18 mouse cellular contexts compared by ENCODE assay signal in the genomic region with DNA sequence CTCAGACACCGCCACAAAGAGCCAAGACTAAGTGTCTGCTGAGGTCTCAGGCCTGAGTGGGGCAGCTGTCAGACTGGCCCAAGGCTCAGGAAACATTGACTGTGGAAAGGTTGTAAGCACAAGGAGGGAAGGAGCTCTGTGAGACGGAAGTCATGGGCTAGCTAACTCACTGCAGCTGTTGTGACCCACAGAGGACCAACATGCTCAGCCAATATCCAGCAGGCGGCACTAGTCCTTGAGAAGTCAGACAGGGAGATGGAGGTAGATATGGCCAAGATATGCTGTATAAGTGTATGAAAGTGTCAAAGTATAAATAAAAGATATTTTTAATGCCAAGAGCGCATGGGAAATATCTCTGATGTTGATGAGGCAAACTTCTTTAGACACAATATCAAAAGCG.
A peak's percentile ranks its signal among the peaks of the same experiment; 100 is the strongest.
DNase-seq lines count a peak whose midpoint lies in the region; ATAC-seq and TF ChIP-seq lines count a peak whose summit lies in the region.
"Had no signal": no experiment of that assay in that cellular context is flagged by ENCODE, and none has a peak within 500 bp of the region (broad histone marks: within the 10 kb centered on the region; RNA-seq: fewer than 3 reads in every experiment).

No protein-coding gene starts in this region.

- no peaks in the 10 kb centered on the region for H3K36me3 ChIP-seq in lung, postnatal 0 days (ENCODE audit: insufficient read depth, low read length)
- H3K36me3 ChIP-seq: forebrain, embryonic 10.5 days; limb, embryonic 15.5 days; midbrain, embryonic 12.5 days; neural tube, embryonic 12.5 days had no signal

- no peaks in the 10 kb centered on the region for H3K27me3 ChIP-seq in lung, postnatal 0 days (replicated peaks; ENCODE audit: insufficient read depth, low read length)
- H3K27me3 ChIP-seq: limb, embryonic 15.5 days; midbrain, embryonic 12.5 days; neural tube, embryonic 12.5 days had no signal

- DNase-seq in gastrocnemius, adult 2 months = no peak
- no peak for DNase-seq in gastrocnemius, postnatal 10 days
- DNase-seq in lung, postnatal 0 days (ENCODE audit: low spot score) = no peak
- no peak for DNase-seq in lung, postnatal 4 days
- DNase-seq in forelimb bud, embryonic 11.5 days (ENCODE audit: low read depth, low spot score) = peak; percentile 16
- DNase-seq in spleen, adult 12 weeks (ENCODE audit: low spot score) = no peak
- DNase-seq in layer of hippocampus, adult 18-20 months (ENCODE audit: low spot score in 2 of 2) = no peak
- DNase-seq in cerebellum, adult 9-11 months = no peak
- DNase-seq: adrenal gland, postnatal 36 days; cerebellum, adult 18-20 months; gastrocnemius, postnatal 36 days; spleen, adult 18-20 months; thymus, postnatal 36 days had no signal

- no peak overlapping the region for H3K9ac ChIP-seq in lung, postnatal 0 days (replicated peaks; ENCODE audit: low read depth)
- H3K9ac ChIP-seq: limb, embryonic 15.5 days; midbrain, embryonic 12.5 days; neural tube, embryonic 12.5 days had no signal

- no peaks in the 10 kb centered on the region for H3K9me3 ChIP-seq in lung, postnatal 0 days (ENCODE audit: low read length)
- H3K9me3 ChIP-seq: forebrain, embryonic 10.5 days; limb, embryonic 15.5 days; midbrain, embryonic 12.5 days; neural tube, embryonic 12.5 days had no signal

- no peak overlapping the region for H3K4me3 ChIP-seq in gastrocnemius, adult 2 months
- no peak overlapping the region for H3K4me3 ChIP-seq in lung, postnatal 0 days (ENCODE audit: low read depth, low read length)
- H3K4me3 ChIP-seq: forebrain, embryonic 10.5 days; limb, embryonic 15.5 days; midbrain, embryonic 12.5 days; neural tube, embryonic 12.5 days had no signal

- intact Hi-C loops in gastrocnemius, adult 2 months (cut with DNase I) = no loop called here

- no peaks in the 10 kb centered on the region for H3K4me1 ChIP-seq in lung, postnatal 0 days (ENCODE audit: insufficient read depth, low read depth, low read length)
- H3K4me1 ChIP-seq: limb, embryonic 15.5 days; midbrain, embryonic 12.5 days; neural tube, embryonic 12.5 days had no signal

- peak; percentile 3; the same call in 1 of the 2 replicates for TF ChIP-seq CTCF in gastrocnemius, adult 2 months (IDR thresholded peaks at IDR 0.05)
- TF ChIP-seq CTCF in lung, postnatal 0 days (IDR thresholded peaks at IDR 0.05) = peak; percentile 48

- H3K27ac ChIP-seq in gastrocnemius, adult 2 months = no peak overlapping the region
- H3K27ac ChIP-seq in lung, postnatal 0 days (ENCODE audit: low read length) = no peak overlapping the region
- H3K27ac ChIP-seq: forebrain, embryonic 10.5 days; limb, embryonic 15.5 days; midbrain, embryonic 12.5 days; neural tube, embryonic 12.5 days had no signal

- H3K4me2 ChIP-seq in lung, postnatal 0 days (replicated peaks; ENCODE audit: low read depth, low read length) = no peak overlapping the region
- H3K4me2 ChIP-seq: limb, embryonic 15.5 days; midbrain, embryonic 12.5 days; neural tube, embryonic 12.5 days had no signal

- no peak for TF ChIP-seq EP300 in lung, postnatal 0 days (IDR thresholded peaks at IDR 0.05)

- 55% methylated on average over 5 of the region's 5 CpGs for WGBS in lung, postnatal 0 days

- no peak for ATAC-seq in lung, postnatal 0 days
- ATAC-seq: inflammation-experienced regulatory T-cells, adult 6 months had no signal
